Mouse (Mus musculus): Measurements from ENCODE around the gene Rusc1. TPM values are rescaled to one million over a fixed set of nuclear protein-coding genes. Genes with fewer than 3 reads are reported as not detected.

Gene Rusc1
- 39.4 and 51.6 TPM in 2 replicates for polyA plus RNA-seq (2012; ENCODE audit: low replicate concordance)

GRCm38 (mm10) chr3:89093175-89093574 lies at the start of gene Rusc1:
Gene Rusc1, minus strand, starts transcription at chr3:89093311.

GRCm38 (mm10) chr3:89135958-89136357 lies 42.8 kb upstream of the Rusc1 start, which contains the start of gene Pklr:
Gene Pklr, plus strand, starts transcription at chr3:89136142.

DNA sequence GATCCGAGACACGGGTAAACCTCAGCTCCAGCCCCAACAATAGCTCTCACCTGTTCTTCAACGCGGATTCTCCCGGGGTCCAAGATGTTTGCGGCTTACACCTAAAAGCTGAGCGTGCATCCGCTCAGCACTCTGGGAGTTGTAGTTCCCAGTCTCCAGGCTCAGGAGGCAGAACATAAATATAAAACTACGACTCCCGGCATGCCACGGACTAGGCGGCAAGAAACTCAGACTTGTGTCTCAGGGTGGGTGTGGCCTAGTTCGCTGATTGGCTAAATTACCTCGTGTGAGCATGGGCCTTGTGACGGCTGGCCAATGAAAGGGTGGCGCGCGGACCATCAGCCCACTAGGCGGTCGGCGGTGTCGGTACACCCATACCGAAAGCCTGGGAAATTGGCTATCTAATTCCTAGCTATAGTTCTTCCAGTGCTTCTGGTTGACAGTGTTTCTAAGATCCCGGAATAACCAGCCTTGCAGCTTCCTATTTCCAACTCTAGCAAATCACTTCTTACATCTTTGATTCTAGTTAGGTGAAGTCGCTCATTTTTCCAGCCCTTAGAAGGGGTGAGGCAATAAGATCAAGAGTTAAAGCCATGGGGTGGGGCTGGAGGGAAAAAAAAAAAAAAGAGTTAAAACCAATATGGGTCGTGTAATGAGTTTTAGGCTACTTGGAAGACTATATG lies 8.8 kb upstream of the Rusc1 start, which contains the start of gene Fdps:
TSS of gene Fdps (minus strand) at position 148 of the 683 bp plus-strand sequence.

GRCm38 (mm10) chr3:89100811-89101210 lies 7.7 kb upstream of the Rusc1 start, which contains the start of gene Gm43738:
Gene Gm43738, minus strand, starts transcription at chr3:89101099.

Other genes with a start within 250 kb of the Rusc1 start
- gene Msto1, start 179.3 kb downstream of the Rusc1 start, polyA plus RNA-seq (2012; ENCODE audit: low replicate concordance) = 12.0 and 14.3 TPM in 2 replicates
- gene Ash1l, start 142.7 kb downstream of the Rusc1 start, polyA plus RNA-seq (2012; ENCODE audit: low replicate concordance) = 5.1 and 8.2 TPM in 2 replicates
- gene Dap3, start 142.1 kb downstream of the Rusc1 start, polyA plus RNA-seq (2012; ENCODE audit: low replicate concordance) = 43.7 and 77.3 TPM in 2 replicates
- 0.68 TPM in 1 of 2 replicates, not detected in the other for gene Gm43738, start 7.8 kb upstream of the Rusc1 start, polyA plus RNA-seq (2012; ENCODE audit: low replicate concordance)
- gene Fdps, start 8.6 kb upstream of the Rusc1 start, polyA plus RNA-seq (2012; ENCODE audit: low replicate concordance) = 4.4 and 8.8 TPM in 2 replicates
- gene Pklr, start 42.8 kb upstream of the Rusc1 start, polyA plus RNA-seq (2012; ENCODE audit: low replicate concordance) = 5.5 and 56.5 TPM in 2 replicates
- gene Hcn3, start 66.9 kb upstream of the Rusc1 start, polyA plus RNA-seq (2012; ENCODE audit: low replicate concordance) = 3.0 and 4.4 TPM in 2 replicates
- 48.8 and 75.7 TPM in 2 replicates for gene Clk2, start 71.5 kb upstream of the Rusc1 start, polyA plus RNA-seq (2012; ENCODE audit: low replicate concordance)
- 280 and 307 TPM in 2 replicates for gene Scamp3, start 84.2 kb upstream of the Rusc1 start, polyA plus RNA-seq (2012; ENCODE audit: low replicate concordance)
- gene Fam189b, start 89.8 kb upstream of the Rusc1 start, polyA plus RNA-seq (2012; ENCODE audit: low replicate concordance) = 144 and 333 TPM in 2 replicates
- 14.9 and 15.3 TPM in 2 replicates for gene Gba, start 109.6 kb upstream of the Rusc1 start, polyA plus RNA-seq (2012; ENCODE audit: low replicate concordance)
- 0.47 and 0.53 TPM in 2 replicates for gene Thbs3, start 121.9 kb upstream of the Rusc1 start, polyA plus RNA-seq (2012; ENCODE audit: low replicate concordance)
- 196 and 222 TPM in 2 replicates for gene Mtx1, start 133.8 kb upstream of the Rusc1 start, polyA plus RNA-seq (2012; ENCODE audit: low replicate concordance)
- gene Muc1, start 135.7 kb upstream of the Rusc1 start, polyA plus RNA-seq (2012; ENCODE audit: low replicate concordance) = 0.72 and 1.1 TPM in 2 replicates
- gene Krtcap2, start 152.7 kb upstream of the Rusc1 start, polyA plus RNA-seq (2012; ENCODE audit: low replicate concordance) = 77.7 and 182 TPM in 2 replicates
- gene Trim46, start 153.0 kb upstream of the Rusc1 start, polyA plus RNA-seq (2012; ENCODE audit: low replicate concordance) = 7.9 and 14.5 TPM in 2 replicates
- 332 and 345 TPM in 2 replicates for gene Dpm3, start 166.0 kb upstream of the Rusc1 start, polyA plus RNA-seq (2012; ENCODE audit: low replicate concordance)
- 38.7 and 63.5 TPM in 2 replicates for gene Slc50a1, start 177.3 kb upstream of the Rusc1 start, polyA plus RNA-seq (2012; ENCODE audit: low replicate concordance)
- 0.37 and 0.85 TPM in 2 replicates for gene Efna1, start 187.8 kb upstream of the Rusc1 start, polyA plus RNA-seq (2012; ENCODE audit: low replicate concordance)
- gene Efna3, start 229.7 kb upstream of the Rusc1 start, polyA plus RNA-seq (2012; ENCODE audit: low replicate concordance) = not detected in 2 replicates
- gene Efna4, start 244.7 kb upstream of the Rusc1 start, polyA plus RNA-seq (2012; ENCODE audit: low replicate concordance) = 0.65 and 1.9 TPM in 2 replicates

All from hematopoietic multipotent progenitor cell, adult 10-12 weeks (in vitro differentiated cells).